Mouse (Mus musculus) hindbrain, embryonic 12.5 days (tissue): ENCODE results near the gene Pigf. TPM values are rescaled to one million over a fixed set of nuclear protein-coding genes. Genes with fewer than 3 reads are reported as not detected.
A peak's percentile ranks its signal among the peaks of the same experiment; 100 is the strongest.
"Not testable (repeated sequence)": the region's sequence is repeated elsewhere in the genome, so short reads cannot be mapped to it uniquely, and the experiment has no call there.

Experiments used
- ATAC-seq: fragments of 200-750 bp; cut with Nextera tagmentation; 2 replicates; pipeline ENCODE4 v1.8.0; 2017; ENCODE audit warnings: moderate TSS enrichment; ENCODE audit not compliant: low FRiP score
- H3K27ac ChIP-seq: fragments of 300-500 bp; sonication (generic); 2 replicates; pipeline ENCODE4 v1.5.1; 2016; ENCODE audit warnings: mild to moderate bottlenecking
- H3K27me3 ChIP-seq: fragments of 300-500 bp; sonication (generic); 2 replicates; pipeline ENCODE4 v1.6.1; 2016; ENCODE audit warnings: mild to moderate bottlenecking
- H3K36me3 ChIP-seq: fragments of 300-500 bp; sonication (generic); 2 replicates; pipeline ENCODE4 v1.6.1; 2016; ENCODE audit warnings: mild to moderate bottlenecking
- H3K4me1 ChIP-seq: fragments of 300-500 bp; sonication (generic); 2 replicates; pipeline ENCODE4 v1.6.1; 2016
- H3K4me2 ChIP-seq: fragments of 300-500 bp; sonication (generic); replicated peaks from 2 replicates; pipeline ENCODE4 v1.6.1; 2016; ENCODE audit warnings: mild to moderate bottlenecking
- H3K4me3 ChIP-seq: fragments of 300-500 bp; sonication (generic); 2 replicates; pipeline ENCODE4 v1.5.1; 2016; ENCODE audit warnings: mild to moderate bottlenecking
- H3K9ac ChIP-seq: fragments of 300-500 bp; sonication (generic); 2 replicates; pipeline ENCODE4 v1.6.1; 2016; ENCODE audit warnings: mild to moderate bottlenecking, moderate library complexity
- H3K9me3 ChIP-seq: fragments of 300-500 bp; sonication (generic); replicated peaks from 2 replicates; pipeline ENCODE4 v1.6.1; 2016; ENCODE audit warnings: mild to moderate bottlenecking
- WGBS: fragments of 180-500 bp; shearing (Covaris S2); methylation state at CpG from one replicate; pipeline ENCODE4 v1.1.7; 2016; 5-methylcytosine and 5-hydroxymethylcytosine counted together
- polyA plus RNA-seq: library from polyadenylated mRNA; unstranded; fragments of >200 nt; fragmentation: Nextera tagmentation; extraction: Ambion mirVana; gene quantifications from 2 replicates; pipeline ENCODE4 v1.2.1, GENCODE M21; 2016

Gene Pigf
- polyA plus RNA-seq = 30.9 and 32.6 TPM in 2 replicates

DNA sequence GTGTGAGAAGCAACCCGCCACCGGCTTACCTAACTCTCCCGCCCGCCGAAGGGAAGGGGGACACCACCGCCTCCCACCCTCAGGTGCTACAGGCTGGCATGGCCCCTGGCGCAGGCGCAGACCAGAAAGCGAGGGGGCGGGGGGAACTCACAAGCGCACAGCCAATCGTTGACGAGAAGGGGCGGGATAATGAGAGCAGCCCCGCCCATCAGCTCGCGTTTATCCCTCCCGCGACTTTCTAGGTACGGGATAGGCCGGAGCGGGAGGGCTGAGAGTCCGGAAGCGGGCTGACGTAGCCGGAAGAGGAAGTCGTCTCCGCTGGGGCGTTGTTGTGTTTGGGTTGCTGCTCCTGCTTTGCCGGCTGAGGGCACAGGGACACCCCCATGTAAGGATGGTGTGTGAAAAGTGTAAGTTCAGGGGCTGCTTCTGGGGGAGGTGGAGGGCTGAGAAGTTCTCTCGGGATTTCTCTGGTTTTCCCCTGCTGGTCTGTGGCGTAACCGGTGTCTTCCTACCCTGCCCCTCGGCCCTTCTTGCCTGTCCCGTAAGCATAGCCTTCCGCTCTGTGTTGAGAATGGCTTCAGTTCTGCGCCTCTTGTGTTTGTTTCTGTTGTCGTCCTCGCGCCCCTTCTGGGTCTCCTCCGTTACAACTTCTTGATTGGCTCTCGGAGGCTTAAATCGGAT is at the start of gene Pigf, which contains the start of gene Cript:
TSS of gene Pigf (minus strand) at position 138 of the 681 bp plus-strand sequence.
TSS of gene Cript (plus strand) at position 282 of the 681 bp plus-strand sequence.
- peak within 1 kb of the TSS; percentile 97 for H3K4me2 ChIP-seq
- H3K27me3 ChIP-seq = no peaks in the 10 kb centered on the region
- peak within 1 kb of the TSS; percentile 81 for H3K9ac ChIP-seq
- peak; percentile 100 for ATAC-seq
- no peaks in the 10 kb centered on the region for H3K9me3 ChIP-seq
- H3K27ac ChIP-seq = peak within 1 kb of the TSS; percentile 56
- H3K4me3 ChIP-seq = peak within 1 kb of the TSS; percentile 93
- H3K4me1 ChIP-seq = peaks cover 15% of the 10 kb centered on the region
- WGBS = under 1% methylated on average over 37 of the region's 43 CpGs
- peaks cover 15% of the 10 kb centered on the region for H3K36me3 ChIP-seq

GRCm38 (mm10) chr17:87073470-87073869 is 48.3 kb upstream of the Pigf start:
- H3K9me3 ChIP-seq = no peaks in the 10 kb centered on the region
- no peak overlapping the region for H3K27ac ChIP-seq
- ATAC-seq = no peak
- H3K4me2 ChIP-seq = no peak overlapping the region
- no peak overlapping the region for H3K9ac ChIP-seq
- no peaks in the 10 kb centered on the region for H3K27me3 ChIP-seq
- H3K4me1 ChIP-seq = no peaks in the 10 kb centered on the region
- no peak overlapping the region for H3K4me3 ChIP-seq
- no peaks in the 10 kb centered on the region for H3K36me3 ChIP-seq

DNA sequence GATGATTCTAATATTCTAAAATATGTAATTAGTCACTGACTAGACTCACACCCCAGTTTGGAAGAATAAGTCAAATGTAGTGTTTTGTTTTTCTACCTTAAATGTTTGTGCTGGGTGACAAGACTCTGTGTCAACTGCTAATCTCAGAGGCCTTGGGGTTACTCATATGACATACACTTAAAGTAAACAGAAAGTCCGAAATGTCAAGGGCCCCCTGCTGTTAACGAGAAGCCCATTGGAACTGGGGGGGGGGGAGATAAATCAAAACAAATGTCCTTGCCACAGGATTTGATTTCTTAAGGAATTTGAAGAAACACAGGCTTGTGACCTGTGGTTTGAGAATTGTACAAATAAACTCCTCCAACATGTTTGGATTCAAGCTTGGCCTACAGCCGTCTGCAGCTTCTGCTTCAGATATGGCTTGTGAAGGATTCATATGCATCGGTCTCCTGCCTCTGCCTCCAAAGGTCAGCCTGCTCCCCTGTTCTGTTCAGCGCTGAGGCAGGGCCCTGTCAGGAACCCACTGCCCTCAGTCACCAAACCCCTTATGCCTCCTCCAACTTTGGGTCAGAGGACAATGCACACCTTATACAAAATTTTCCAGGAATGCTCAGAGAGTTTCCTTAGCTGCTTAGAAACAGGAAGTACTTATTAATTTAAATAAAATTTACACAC is 47.7 kb upstream of the Pigf start:
- Histone ChIP-seq H3K27ac (no peak overlapping the region), H3K9ac (no peak overlapping the region), H3K4me3 (no peak overlapping the region), H3K4me1 (no peaks in the 10 kb centered on the region), H3K27me3 (no peaks in the 10 kb centered on the region), H3K4me2 (no peak overlapping the region), H3K9me3 (no peaks in the 10 kb centered on the region), H3K36me3 (no peaks in the 10 kb centered on the region)
- 64% methylated on average over 5 of the region's 5 CpGs for WGBS
- ATAC-seq = no peak

DNA sequence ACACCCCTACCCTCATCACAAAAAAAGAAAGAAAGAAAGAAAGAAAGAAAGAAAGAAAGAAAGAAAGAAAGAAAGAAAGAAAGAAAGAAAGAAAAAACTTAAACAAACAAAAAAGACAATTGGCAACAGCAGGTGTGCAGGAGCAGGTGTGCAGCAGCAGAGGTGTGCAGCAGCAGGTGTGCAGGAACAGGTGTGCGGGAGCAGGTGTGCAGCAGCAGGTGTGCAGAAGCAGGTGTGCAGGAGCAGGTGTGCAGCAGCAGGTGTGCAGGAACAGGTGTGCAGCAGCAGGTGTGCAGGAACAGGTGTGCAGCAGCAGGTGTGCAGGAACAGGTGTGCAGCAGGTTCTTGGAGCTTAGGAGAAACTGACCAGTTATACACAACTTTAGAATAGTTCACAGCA is 47.0 kb upstream of the Pigf start:
- not testable (repeated sequence) for H3K27me3 ChIP-seq, ATAC-seq, H3K9ac ChIP-seq, H3K4me1 ChIP-seq, H3K27ac ChIP-seq, H3K9me3 ChIP-seq, H3K36me3 ChIP-seq, H3K4me2 ChIP-seq, H3K4me3 ChIP-seq
- WGBS = 89% methylated on average over 1 of the region's 1 CpGs

GRCm38 (mm10) chr17:87068997-87069396 is 43.8 kb upstream of the Pigf start:
- no peaks in the 10 kb centered on the region for H3K4me1 ChIP-seq
- H3K27me3 ChIP-seq = no peaks in the 10 kb centered on the region
- H3K27ac ChIP-seq = no peak overlapping the region
- H3K4me2 ChIP-seq = no peak overlapping the region
- H3K36me3 ChIP-seq = no peaks in the 10 kb centered on the region
- WGBS = 90% methylated on average over 4 of the region's 4 CpGs
- H3K9ac ChIP-seq = no peak overlapping the region
- no peak for ATAC-seq
- H3K4me3 ChIP-seq = no peak overlapping the region
- no peaks in the 10 kb centered on the region for H3K9me3 ChIP-seq

- Histone ChIP-seq H3K27me3 (no peaks in the 10 kb centered on the region), H3K4me3 (no peak overlapping the region), H3K27ac (no peak overlapping the region), H3K4me2 (no peak overlapping the region), H3K9me3 (no peaks in the 10 kb centered on the region), H3K36me3 (no peaks in the 10 kb centered on the region), H3K4me1 (no peaks in the 10 kb centered on the region), H3K9ac (no peak overlapping the region)
- WGBS = 80% methylated on average over 6 of the region's 6 CpGs
- no peak for ATAC-seq
Observed at GRCm38 (mm10) chr17:87063969-87064368, 38.8 kb upstream of the Pigf start.

DNA sequence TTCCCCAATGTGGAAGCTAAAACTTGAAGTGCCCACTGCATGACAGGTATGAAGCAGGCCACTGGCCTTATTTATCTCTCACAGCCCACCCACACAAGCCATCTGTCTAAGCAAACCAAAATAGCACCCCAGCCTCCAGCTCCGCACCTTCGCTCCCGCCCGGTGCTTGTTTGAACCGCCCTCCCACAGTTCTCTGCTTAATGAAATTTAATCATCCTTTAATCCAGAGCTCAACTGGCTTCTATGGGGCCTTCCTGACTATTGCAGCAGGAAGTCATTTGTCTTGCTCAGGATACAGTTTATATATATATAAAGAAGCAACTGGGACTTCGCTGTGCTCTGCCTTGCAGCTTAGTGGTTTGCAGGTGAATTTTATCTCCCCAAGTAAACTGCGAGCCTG is 38.3 kb upstream of the Pigf start:
- no peak overlapping the region for H3K4me2 ChIP-seq
- H3K9me3 ChIP-seq = no peaks in the 10 kb centered on the region
- 84% methylated on average over 7 of the region's 7 CpGs for WGBS
- ATAC-seq = no peak
- H3K4me1 ChIP-seq = no peaks in the 10 kb centered on the region
- no peak overlapping the region for H3K27ac ChIP-seq
- no peaks in the 10 kb centered on the region for H3K27me3 ChIP-seq
- H3K9ac ChIP-seq = no peak overlapping the region
- H3K36me3 ChIP-seq = no peaks in the 10 kb centered on the region
- H3K4me3 ChIP-seq = no peak overlapping the region

DNA sequence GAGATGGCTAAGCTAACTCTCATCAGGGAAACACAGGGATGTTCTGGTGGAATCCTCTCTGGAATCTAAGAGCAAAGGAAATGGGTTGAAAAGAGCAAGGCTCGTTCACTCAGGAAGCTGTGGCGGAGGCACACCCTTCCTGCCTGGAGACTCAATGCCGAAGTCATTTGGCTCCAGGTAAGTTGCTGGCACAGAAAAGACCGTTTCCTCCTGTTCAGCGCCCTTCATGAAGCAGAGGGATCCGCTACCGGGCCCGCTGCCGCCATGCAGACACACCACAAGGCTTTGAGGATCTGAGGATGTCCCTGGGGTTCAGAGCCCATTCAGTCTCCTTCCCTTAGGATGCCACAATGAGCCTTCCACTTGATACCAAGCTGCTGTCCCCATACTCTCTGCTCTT is 37.4 kb upstream of the Pigf start:
- WGBS = 86% methylated on average over 9 of the region's 9 CpGs
- no peaks in the 10 kb centered on the region for H3K4me1 ChIP-seq
- H3K9me3 ChIP-seq = no peaks in the 10 kb centered on the region
- no peaks in the 10 kb centered on the region for H3K36me3 ChIP-seq
- no peak overlapping the region for H3K9ac ChIP-seq
- ATAC-seq = no peak
- H3K4me2 ChIP-seq = no peak overlapping the region
- no peak overlapping the region for H3K27ac ChIP-seq
- no peak overlapping the region for H3K4me3 ChIP-seq
- no peaks in the 10 kb centered on the region for H3K27me3 ChIP-seq

GRCm38 (mm10) chr17:87057486-87058266 is 32.5 kb upstream of the Pigf start:
- 66% methylated on average over 8 of the region's 8 CpGs for whole genome bisulfite sequencing
- H3K27me3 ChIP-seq = no peaks in the 10 kb centered on the region
- no peak overlapping the region for H3K27ac ChIP-seq
- no peaks in the 10 kb centered on the region for H3K4me1 ChIP-seq
- no peak for ATAC-seq
- H3K4me2 ChIP-seq = no peak overlapping the region
- H3K4me3 ChIP-seq = no peak overlapping the region
- H3K9me3 ChIP-seq = no peaks in the 10 kb centered on the region
- no peaks in the 10 kb centered on the region for H3K36me3 ChIP-seq
- no peak overlapping the region for H3K9ac ChIP-seq

- Histone ChIP-seq H3K36me3 (no peaks in the 10 kb centered on the region), H3K4me1 (no peaks in the 10 kb centered on the region), H3K27ac (no peak overlapping the region), H3K9ac (no peak overlapping the region), H3K9me3 (no peaks in the 10 kb centered on the region), H3K4me2 (no peak overlapping the region), H3K4me3 (no peak overlapping the region), H3K27me3 (no peaks in the 10 kb centered on the region)
- no peak for ATAC-seq
- 91% methylated on average over 7 of the region's 7 CpGs for WGBS
Observed at GRCm38 (mm10) chr17:87056761-87057160, 31.6 kb upstream of the Pigf start.

- H3K4me3 ChIP-seq = no peak overlapping the region
- no peak for ATAC-seq
- H3K36me3 ChIP-seq = no peaks in the 10 kb centered on the region
- no peaks in the 10 kb centered on the region for H3K27me3 ChIP-seq
- 68% methylated on average over 1 of the region's 1 CpGs for WGBS
- no peak overlapping the region for H3K4me2 ChIP-seq
- no peak overlapping the region for H3K9ac ChIP-seq
- no peak overlapping the region for H3K27ac ChIP-seq
- no peaks in the 10 kb centered on the region for H3K9me3 ChIP-seq
- no peaks in the 10 kb centered on the region for H3K4me1 ChIP-seq
Observed at GRCm38 (mm10) chr17:87055663-87056062, 30.5 kb upstream of the Pigf start.

GRCm38 (mm10) chr17:87055051-87055459 is 29.8 kb upstream of the Pigf start:
- 59% methylated on average over 5 of the region's 5 CpGs for WGBS
- no peak for ATAC-seq
- no peak overlapping the region for H3K4me2 ChIP-seq

More at GRCm38 (mm10) chr17:87055051-87055459, 29.8 kb upstream of the Pigf start:
- no peaks in the 10 kb centered on the region for H3K4me1 ChIP-seq
- no peak overlapping the region for H3K4me3 ChIP-seq
- H3K27me3 ChIP-seq = no peaks in the 10 kb centered on the region
- no peak overlapping the region for H3K27ac ChIP-seq
- no peaks in the 10 kb centered on the region for H3K36me3 ChIP-seq
- H3K9ac ChIP-seq = no peak overlapping the region
- no peaks in the 10 kb centered on the region for H3K9me3 ChIP-seq
